Mouse (Mus musculus) CH12.LX (cell line): ENCODE measurements around the gene Kcnma1. TPM values are rescaled to one million over a fixed set of nuclear protein-coding genes. Genes with fewer than 3 reads are reported as not detected.

Experiments used
- DNase-seq: peaks from one replicate; pipeline ENCODE4 v3.0.0-alpha.2; 2013; ENCODE audit errors: extremely low read depth
- H3K27ac ChIP-seq: 2 replicates; pipeline ENCODE4 v1.5.1; 2012; ENCODE audit warnings: low read depth, mild to moderate bottlenecking, control low read depth, moderate library complexity; ENCODE audit not compliant: insufficient read depth
- H3K27me3 ChIP-seq: replicated peaks from 2 replicates; pipeline ENCODE3; 2012; ENCODE audit warnings: inconsistent platforms
- H3K36me3 ChIP-seq, 2 experiments: replicated peaks in 1 of 2; 2 replicates each; pipeline versions ENCODE3 to v1.6.1; 2012; ENCODE audit warnings: inconsistent platforms in 1 of 2, low read length in 1 of 2, mild to moderate bottlenecking in 1 of 2, mixed read lengths in 1 of 2, moderate library complexity in 1 of 2; ENCODE audit not compliant: control insufficient read depth in 1 of 2, insufficient read depth in 1 of 2
- H3K4me1 ChIP-seq, 2 experiments: 2 replicates each; pipeline ENCODE4 v1.6.1; 2012; ENCODE audit warnings: inconsistent platforms in 1 of 2, moderate library complexity in 1 of 2; ENCODE audit not compliant: insufficient read depth in 2 of 2, control insufficient read depth in 1 of 2
- H3K4me2 ChIP-seq: 2 replicates; pipeline ENCODE4 v1.6.1; 2012; ENCODE audit warnings: low read depth, mild to moderate bottlenecking, control low read depth; ENCODE audit not compliant: poor library complexity, insufficient read depth, severe bottlenecking
- H3K4me3 ChIP-seq, 3 experiments: fragments of 150-350 bp in 1 of 3; sonication (generic) in 1 of 3; replicated peaks in 1 of 3; 2 replicates each; pipeline versions ENCODE3 to v1.5.1; 2011 to 2012; ENCODE audit warnings: low read depth in 2 of 3, low read length in 2 of 3, mild to moderate bottlenecking in 2 of 3, moderate library complexity in 2 of 3, control low read depth in 1 of 3, improper control_type of control experiment in 1 of 3, inconsistent platforms in 1 of 3, mixed read lengths in 1 of 3; ENCODE audit not compliant: poor library complexity in 1 of 3
- H3K79me2 ChIP-seq: replicated peaks from 2 replicates; pipeline ENCODE4 v1.6.1; 2012; ENCODE audit warnings: mild to moderate bottlenecking, moderate library complexity; ENCODE audit not compliant: control insufficient read depth, poor library complexity, insufficient read depth, severe bottlenecking; ENCODE audit errors: extremely low read depth
- H3K9ac ChIP-seq: 2 replicates; pipeline ENCODE4 v1.6.1; 2012; ENCODE audit warnings: low read depth, mild to moderate bottlenecking, control low read depth, moderate library complexity; ENCODE audit not compliant: insufficient read depth
- H3K9me3 ChIP-seq: replicated peaks from 2 replicates; pipeline ENCODE3; 2012; ENCODE audit warnings: low read length, inconsistent platforms, mixed read lengths
- CTCF ChIP-seq, 2 experiments: IDR thresholded peaks in 1 of 2; conservative IDR thresholded peaks in 1 of 2; 2 replicates each; pipeline ENCODE4 v1.5.1; 2011 to 2012; ENCODE audit warnings: low read depth in 2 of 2, low read length in 2 of 2, improper control_type of control experiment in 1 of 2, inconsistent platforms in 1 of 2, mild to moderate bottlenecking in 1 of 2, moderate library complexity in 1 of 2
- E2F4 ChIP-seq: IDR thresholded peaks from 2 replicates; pipeline ENCODE4 v1.6.1; 2011; ENCODE audit warnings: low read depth, low read length, improper control_type of control experiment; ENCODE audit not compliant: insufficient replicate concordance
- EP300 ChIP-seq: IDR thresholded peaks from 2 replicates; pipeline ENCODE4 v1.6.1; 2011; ENCODE audit warnings: low read length, improper control_type of control experiment
- JUND ChIP-seq: conservative IDR thresholded peaks from 2 replicates; pipeline ENCODE4 v1.6.1; 2011; ENCODE audit warnings: low read depth, low read length, improper control_type of control experiment
- MAFK ChIP-seq: IDR thresholded peaks from 2 replicates; pipeline ENCODE4 v1.6.1; 2011; ENCODE audit warnings: low read length, improper control_type of control experiment; ENCODE audit not compliant: insufficient replicate concordance
- MAX ChIP-seq: IDR thresholded peaks from 2 replicates; pipeline ENCODE4 v1.6.1; 2011; ENCODE audit warnings: low read length, improper control_type of control experiment
- MAZ ChIP-seq: IDR thresholded peaks from 2 replicates; pipeline ENCODE4 v1.6.1; 2012; ENCODE audit warnings: low read depth, mild to moderate bottlenecking, inconsistent platforms, low read length, improper control_type of control experiment, moderate library complexity
- MXI1 ChIP-seq: IDR thresholded peaks from 2 replicates; pipeline ENCODE4 v1.6.1; 2011; ENCODE audit warnings: mild to moderate bottlenecking, low read depth, low read length, improper control_type of control experiment
- MYC ChIP-seq: IDR thresholded peaks from 2 replicates; pipeline ENCODE4 v1.6.1; 2011; ENCODE audit warnings: low read depth, mild to moderate bottlenecking, improper control_type of control experiment, low read length
- NELFE ChIP-seq: IDR thresholded peaks from 2 replicates; pipeline ENCODE4 v1.6.1; 2011; ENCODE audit warnings: low read depth, low read length, improper control_type of control experiment
- RAD21 ChIP-seq: IDR thresholded peaks from 2 replicates; pipeline ENCODE4 v1.6.1; 2011; ENCODE audit warnings: low read depth, mild to moderate bottlenecking, low read length, improper control_type of control experiment, moderate library complexity
- RCOR1 ChIP-seq: conservative IDR thresholded peaks from 2 replicates; pipeline ENCODE4 v1.6.1; 2012; ENCODE audit warnings: low read depth, mild to moderate bottlenecking, inconsistent platforms, low read length, improper control_type of control experiment
- TBP ChIP-seq: conservative IDR thresholded peaks from 2 replicates; pipeline ENCODE4 v1.6.1; 2011; ENCODE audit warnings: low read depth, low read length, improper control_type of control experiment
- ZC3H11A ChIP-seq: IDR thresholded peaks from 2 replicates; pipeline ENCODE4 v1.6.1; 2012; ENCODE audit warnings: low read depth, mild to moderate bottlenecking, inconsistent platforms, low read length, improper control_type of control experiment
- ZKSCAN1 ChIP-seq: IDR thresholded peaks from 2 replicates; pipeline ENCODE4 v1.6.1; 2012; ENCODE audit warnings: low read depth, inconsistent platforms, low read length, improper control_type of control experiment, borderline replicate concordance
- dilution Hi-C: fragments of 300-500 bp; cut with MboI; formaldehyde crosslinking; loops from 2 replicates; pipeline ENCODE4 v1.14.3; 2020; ENCODE audit warnings: low sequenced_read_pairs; ENCODE audit not compliant: extremely low pct_unique_long_range_greater_than_20kb, extremely low pct_ligation_motif_present
- in situ Hi-C: fragments of 300-500 bp; cut with MboI; formaldehyde crosslinking; loops from 3 replicates; pipeline ENCODE4 v1.14.3; 2019; ENCODE audit warnings: low sequenced_read_pairs, low pct_ligation_motif_present, low pct_unique_long_range_greater_than_20kb, mixed read lengths
- polyA plus RNA-seq: library from polyadenylated mRNA; unstranded; fragments of >175 nt; gene quantifications from 2 replicates; pipeline ENCODE4 v1.2.1, GENCODE M21; 2012; ENCODE audit warnings: low read depth; ENCODE audit not compliant: insufficient read length
- total RNA-seq, 2 experiments: library from RNA; depleted of rRNA; stranded (reverse); fragments of 300-350 nt in 1 of 2; fragments of >200 nt in 1 of 2; gene quantifications; 2 replicates each; pipeline ENCODE4 v1.2.3; 2012 to 2014

The Kcnma1 gene
- total and polyA plus RNA-seq, 3 experiments, result 0.10 to 0.17 (median 0.12) TPM

GRCm38 (mm10) chr14:23485802-23486500, 528.3 kb downstream of the Kcnma1 start:
- dilution Hi-C loops, result no loop called here
- H3K9ac ChIP-seq, result no peak overlapping the region
- H3K36me3 ChIP-seq, result no peaks in the 10 kb centered on the region
- H3K27me3 ChIP-seq, result no peaks in the 10 kb centered on the region
- no peaks in the 10 kb centered on the region for H3K9me3 ChIP-seq
- TF ChIP-seq E2F4, result no peak
- no peak for TF ChIP-seq MAZ
- no peak for TF ChIP-seq TBP
- TF ChIP-seq, all 38 proteins: peak for 0
- in situ Hi-C loops, result no loop called here
- Histone ChIP-seq H3K4me2 (no peak overlapping the region), H3K27ac (no peak overlapping the region), H3K4me3 (no peak overlapping the region), H3K4me1 (no peaks in the 10 kb centered on the region), H3K79me2 (no peaks in the 10 kb centered on the region)
- DNase-seq, result no peak

- no peak for DNase-seq
- H3K36me3 ChIP-seq, result no peaks in the 10 kb centered on the region
- H3K9me3 ChIP-seq, result no peaks in the 10 kb centered on the region
- H3K9ac ChIP-seq, result no peak overlapping the region
- dilution Hi-C loops (no loop called here), in situ Hi-C loops (no loop called here)
- no peak overlapping the region for H3K27ac ChIP-seq
- TF ChIP-seq JUND (no peak), NELFE (no peak)
- H3K27me3 ChIP-seq, result no peaks in the 10 kb centered on the region
- no peaks in the 10 kb centered on the region for H3K4me1 ChIP-seq
- no peaks in the 10 kb centered on the region for H3K79me2 ChIP-seq
- H3K4me3 ChIP-seq, result no peak overlapping the region
- H3K4me2 ChIP-seq, result no peak overlapping the region
These were observed 539.2 kb downstream of the Kcnma1 start for GRCm38 (mm10) chr14:23475129-23475528.

GRCm38 (mm10) chr14:23470071-23470470, 544.2 kb downstream of the Kcnma1 start:
- no peak for TF ChIP-seq MXI1
- no peak for TF ChIP-seq EP300
- TF ChIP-seq E2F4, result no peak
- no peak for TF ChIP-seq MYC
- no peak for TF ChIP-seq ZC3H11A
- no peak for TF ChIP-seq RAD21
- no peak for TF ChIP-seq TBP
- TF ChIP-seq RCOR1, result no peak
- no peak for TF ChIP-seq CTCF (conservative IDR thresholded peaks at IDR 0.05 in 1 of 2, IDR thresholded peaks at IDR 0.05 in 1 of 2; ENCODE audit: low read depth in 2 of 2, low read length in 2 of 2)
- TF ChIP-seq ZKSCAN1, result no peak
- no peak for TF ChIP-seq MAFK
- TF ChIP-seq JUND, result no peak
- no peak for TF ChIP-seq MAX
- no peak overlapping the region for H3K4me3 ChIP-seq
- H3K79me2 ChIP-seq, result no peaks in the 10 kb centered on the region
- H3K36me3 ChIP-seq, result no peaks in the 10 kb centered on the region
- dilution Hi-C loops (no loop called here), in situ Hi-C loops (no loop called here)
- no peak overlapping the region for H3K4me2 ChIP-seq
- H3K9ac ChIP-seq, result no peak overlapping the region
- H3K9me3 ChIP-seq, result no peaks in the 10 kb centered on the region
- DNase-seq, result no peak
- H3K27me3 ChIP-seq, result no peaks in the 10 kb centered on the region
- H3K27ac ChIP-seq, result no peak overlapping the region
- peaks cover 0 to 4% of the 10 kb centered on the region in 2 experiments; a peak in 1 of 4 replicates for H3K4me1 ChIP-seq
